Mouse (Mus musculus): Measurements from ENCODE around the gene Zfp423. TPM values are rescaled to one million over a fixed set of nuclear protein-coding genes. Genes with fewer than 3 reads are reported as not detected.

The Zfp423 gene
- total and polyA plus RNA-seq, 3 experiments: not detected

DNA sequence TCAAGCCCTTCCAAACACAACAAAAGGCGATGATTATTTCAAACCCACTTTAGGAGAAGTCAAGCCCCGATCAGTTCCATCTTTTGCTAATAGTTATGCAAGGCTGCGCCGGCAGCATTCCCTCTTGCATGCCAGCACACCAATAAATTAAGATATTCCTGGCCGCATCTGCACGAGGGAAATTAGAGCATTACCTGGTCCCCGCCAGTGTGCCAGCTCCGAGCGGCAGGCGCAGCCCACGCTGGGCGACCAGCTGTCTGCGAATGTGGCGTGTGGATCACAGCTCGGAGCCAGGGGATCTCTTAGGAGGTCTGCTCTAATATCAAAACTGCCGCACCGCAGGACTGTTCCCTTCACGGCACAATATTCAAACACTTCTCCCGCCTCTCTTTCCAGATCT, 217.4 kb downstream of the Zfp423 start:
- Histone ChIP-seq H3K4me3 (ENCODE audit: control insufficient read depth in 1 of 2, insufficient read depth in 1 of 2, low read depth in 2 of 2, low read length in 2 of 2) (no peak overlapping the region), H3K27ac (ENCODE audit: control insufficient read depth, low read depth, low read length) (no peak overlapping the region), H3K9me3 (replicated peaks; ENCODE audit: insufficient read depth, low read length) (no peaks in the 10 kb centered on the region), H3K27me3 (ENCODE audit: control insufficient read depth in 1 of 2, insufficient read depth in 2 of 2, low read length in 2 of 2) (no peaks in the 10 kb centered on the region), H3K4me1 (ENCODE audit: control insufficient read depth in 1 of 2, insufficient read depth in 2 of 2, low read length in 2 of 2) (no peaks in the 10 kb centered on the region), H3K36me3 (ENCODE audit: control insufficient read depth in 1 of 2, insufficient read depth in 2 of 2, low read length in 2 of 2) (no peaks in the 10 kb centered on the region), H3K79me2 (ENCODE audit: control insufficient read depth, insufficient read depth, low read length, poor library complexity) (no peaks in the 10 kb centered on the region), H3K9ac (ENCODE audit: control insufficient read depth, low read depth, low read length, poor library complexity, severe bottlenecking) (no peak overlapping the region)
- no peak for DNase-seq (ENCODE audit: low read depth, low spot score)
- TF ChIP-seq USF2 (IDR thresholded peaks at IDR 0.05; ENCODE audit: borderline replicate concordance in 1 of 2, insufficient read depth in 1 of 2, low read depth in 1 of 2, low read length in 2 of 2): no peak
- no peak for TF ChIP-seq ZC3H11A (IDR thresholded peaks at IDR 0.05; ENCODE audit: low read depth, low read length)
- TF ChIP-seq E2F4 (IDR thresholded peaks at IDR 0.05; ENCODE audit: borderline replicate concordance, low read depth, low read length): no peak
- no peak for TF ChIP-seq TBP (IDR thresholded peaks at IDR 0.05; ENCODE audit: low read depth, low read length)
- no peak for TF ChIP-seq MXI1 (IDR thresholded peaks at IDR 0.05; ENCODE audit: low read depth, low read length)
- no peak for TF ChIP-seq MEF2A (IDR thresholded peaks at IDR 0.05; ENCODE audit: extremely low read depth, insufficient replicate concordance, low read depth, low read length, poor library complexity, severe bottlenecking)
- TF ChIP-seq EP300 (IDR thresholded peaks at IDR 0.05; ENCODE audit: low read depth in 1 of 2, low read length in 2 of 2): no peak
- no peak for TF ChIP-seq MAZ (IDR thresholded peaks at IDR 0.05; ENCODE audit: low read depth, low read length)
- no peak for TF ChIP-seq SIN3A (IDR thresholded peaks at IDR 0.05; ENCODE audit: low read length)
- TF ChIP-seq RAD21 (IDR thresholded peaks at IDR 0.05; ENCODE audit: low read depth, low read length): no peak
- TF ChIP-seq KAT2A (conservative IDR thresholded peaks at IDR 0.05; ENCODE audit: low read depth, low read length): no peak
- TF ChIP-seq MAFK (IDR thresholded peaks at IDR 0.05; ENCODE audit: borderline replicate concordance, low read depth, low read length): no peak
- TF ChIP-seq POLR2AphosphoS2 (IDR thresholded peaks at IDR 0.05; ENCODE audit: low read length): no peak
- no peak for TF ChIP-seq ZKSCAN1 (IDR thresholded peaks at IDR 0.05; ENCODE audit: low read depth, low read length)
- TF ChIP-seq JUND (IDR thresholded peaks at IDR 0.05; ENCODE audit: low read depth, low read length): no peak
- TF ChIP-seq GABPA (IDR thresholded peaks at IDR 0.05; ENCODE audit: low read depth, low read length): no peak

DNA sequence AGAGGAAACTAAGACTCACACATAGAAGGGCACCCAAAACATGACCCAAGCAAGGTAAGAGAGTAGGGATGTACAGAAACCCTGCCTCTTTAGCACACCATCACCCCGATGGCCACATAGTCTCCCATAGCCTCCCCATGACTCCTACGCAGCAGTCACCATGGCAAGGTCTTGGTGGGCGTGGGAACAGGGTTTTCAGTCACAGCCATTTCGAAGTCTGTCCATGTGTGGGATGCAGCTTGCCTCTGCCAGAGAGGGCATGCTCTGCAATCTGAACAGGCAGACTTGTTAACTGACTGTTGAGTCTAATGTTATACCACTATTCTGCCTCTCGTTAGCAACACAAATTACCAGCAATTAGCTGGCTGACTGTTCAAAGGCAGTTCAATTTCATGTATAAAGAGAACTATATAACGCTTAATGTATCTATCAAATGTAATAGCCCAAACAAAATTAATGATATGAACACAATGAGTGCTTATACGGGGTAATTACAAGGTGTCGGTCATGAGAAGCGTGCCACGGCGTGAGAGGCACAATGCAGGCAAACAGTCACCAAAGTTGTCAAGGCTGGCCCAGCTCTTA, 218.4 kb downstream of the Zfp423 start:
- Histone ChIP-seq H3K9ac (ENCODE audit: control insufficient read depth, low read depth, low read length, poor library complexity, severe bottlenecking) (no peak overlapping the region), H3K4me1 (ENCODE audit: control insufficient read depth in 1 of 2, insufficient read depth in 2 of 2, low read length in 2 of 2) (no peaks in the 10 kb centered on the region), H3K36me3 (ENCODE audit: control insufficient read depth in 1 of 2, insufficient read depth in 2 of 2, low read length in 2 of 2) (no peaks in the 10 kb centered on the region), H3K27ac (ENCODE audit: control insufficient read depth, low read depth, low read length) (no peak overlapping the region), H3K27me3 (ENCODE audit: control insufficient read depth in 1 of 2, insufficient read depth in 2 of 2, low read length in 2 of 2) (no peaks in the 10 kb centered on the region), H3K79me2 (ENCODE audit: control insufficient read depth, insufficient read depth, low read length, poor library complexity) (no peaks in the 10 kb centered on the region), H3K9me3 (replicated peaks; ENCODE audit: insufficient read depth, low read length) (no peaks in the 10 kb centered on the region), H3K4me3 (ENCODE audit: control insufficient read depth in 1 of 2, insufficient read depth in 1 of 2, low read depth in 2 of 2, low read length in 2 of 2) (no peak overlapping the region)
- TF ChIP-seq MAFK (IDR thresholded peaks at IDR 0.05; ENCODE audit: borderline replicate concordance, low read depth, low read length): no peak
- no peak for TF ChIP-seq ELF1 (IDR thresholded peaks at IDR 0.05; ENCODE audit: low read depth, low read length)
- no peak for TF ChIP-seq CHD2 (IDR thresholded peaks at IDR 0.05; ENCODE audit: low read length)
- TF ChIP-seq USF1 (IDR thresholded peaks at IDR 0.05; ENCODE audit: low read depth, low read length): no peak
- no peak for TF ChIP-seq POLR2A (IDR thresholded peaks at IDR 0.05; ENCODE audit: control insufficient read depth in 1 of 2, insufficient read depth in 1 of 2, low read depth in 1 of 2, low read length in 2 of 2, poor library complexity in 1 of 2)
- TF ChIP-seq USF2 (IDR thresholded peaks at IDR 0.05; ENCODE audit: borderline replicate concordance in 1 of 2, insufficient read depth in 1 of 2, low read depth in 1 of 2, low read length in 2 of 2): no peak
- TF ChIP-seq RAD21 (IDR thresholded peaks at IDR 0.05; ENCODE audit: low read depth, low read length): no peak
- TF ChIP-seq GABPA (IDR thresholded peaks at IDR 0.05; ENCODE audit: low read depth, low read length): no peak
- TF ChIP-seq EP300 (IDR thresholded peaks at IDR 0.05; ENCODE audit: low read depth in 1 of 2, low read length in 2 of 2): no peak
- TF ChIP-seq MAX (IDR thresholded peaks at IDR 0.05; ENCODE audit: low read length): no peak
- no peak for DNase-seq (ENCODE audit: low read depth, low spot score)
